Mouse (Mus musculus) leukemia stem cell, adult 10-12 weeks (primary cell): ENCODE data around the gene Rbfox2. TPM values are rescaled to one million over a fixed set of nuclear protein-coding genes. Genes with fewer than 3 reads are reported as not detected.

Experiments used
- polyA plus RNA-seq: library from polyadenylated mRNA; stranded (reverse); fragments of >175 nt; gene quantifications from 2 replicates; pipeline ENCODE4 v1.2.3, GENCODE M21; 2012; ENCODE audit warnings: low replicate concordance

Gene Rbfox2
- polyA plus RNA-seq: 0.51 and 0.92 TPM in 2 replicates

GRCm38 (mm10) chr15:77306547-77307261, at the start of gene Rbfox2:
Gene Rbfox2, minus strand, starts transcription at chr15:77307004.

GRCm38 (mm10) chr15:77050570-77050969, 256.2 kb downstream of the Rbfox2 start, which contains the start of gene Mb:
Gene Mb, minus strand, starts transcription at chr15:77050670.

GRCm38 (mm10) chr15:77044597-77045320, 262.0 kb downstream of the Rbfox2 start, which contains the start of gene Apol6:
Gene Apol6, plus strand, starts transcription at chr15:77044729.

Other genes starting within 250 kb of the Rbfox2 start
- gene Apol7a, start 92.1 kb upstream of the Rbfox2 start, polyA plus RNA-seq: not detected in 2 replicates
- 0.34 TPM in 1 of 2 replicates, not detected in the other for gene Apol9a, start 104.1 kb upstream of the Rbfox2 start, polyA plus RNA-seq
- gene Apol7b, start 140.5 kb upstream of the Rbfox2 start, polyA plus RNA-seq: not detected in 2 replicates
- 0.06 and 0.16 TPM in 2 replicates for gene Apol10a, start 170.0 kb upstream of the Rbfox2 start, polyA plus RNA-seq
- gene Apol11a, start 201.3 kb upstream of the Rbfox2 start, polyA plus RNA-seq: not detected in 2 replicates
- not detected in 2 replicates for gene Apol7c, start 226.3 kb upstream of the Rbfox2 start, polyA plus RNA-seq